Mouse (Mus musculus) lung, postnatal 0 days (tissue): ENCODE data around the gene Arhgef28.

Source experiments
- CTCF ChIP-seq: IDR thresholded peaks from 2 replicates; pipeline ENCODE4 v1.5.1; 2016; ENCODE audit warnings: antibody characterized with exemption, mild to moderate bottlenecking
- EP300 ChIP-seq: IDR thresholded peaks from 2 replicates; pipeline ENCODE4 v1.6.1; 2016; ENCODE audit warnings: antibody characterized with exemption, mild to moderate bottlenecking, control low read depth

GRCm38 (mm10) chr13:98093483-98093882 is 112.8 kb downstream of the Arhgef28 start:
- TF ChIP-seq CTCF, result no peak
- TF ChIP-seq EP300, result no peak
